Mouse (Mus musculus) fat pad, adult 2 months (tissue): Measurements from ENCODE around the gene Tex45.

Experiments used
- DNase-seq: peaks from one replicate; pipeline ENCODE4 v3.0.0-alpha.2; 2011; ENCODE audit warnings: low read depth, low spot score; ENCODE audit errors: extremely low read depth

Tex45 gene

DNA sequence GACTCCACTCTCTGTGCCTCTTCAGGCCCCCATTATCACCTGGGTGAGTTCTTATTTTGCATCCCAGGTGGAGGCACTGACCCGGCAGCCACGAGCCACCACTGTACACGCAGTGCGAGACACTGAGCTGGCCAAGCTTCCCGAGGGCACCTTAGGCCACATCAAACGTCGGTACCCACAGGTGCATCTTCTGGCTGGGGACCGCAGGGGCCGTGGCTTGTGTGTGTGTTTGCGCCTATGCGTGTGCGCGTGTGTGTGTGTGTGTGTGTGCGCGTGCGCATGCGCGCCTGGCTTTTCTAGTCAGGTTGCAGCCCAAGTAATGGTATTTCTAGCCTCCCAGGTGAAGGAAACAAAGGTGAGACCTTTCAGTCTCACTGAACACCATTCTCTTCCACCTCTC, 61.3 kb downstream of the Tex45 start:
- DNase-seq, result no peak

- no peak for DNase-seq
Measured at GRCm38 (mm10) chr8:3536053-3536841, 65.6 kb downstream of the Tex45 start.
